Mouse (Mus musculus) cerebellum, adult 2 months (tissue): ENCODE measurements around the gene Arid5b.

Source experiments
- CTCF ChIP-seq: fragments of 200-500 bp; IDR thresholded peaks from 2 replicates; pipeline ENCODE4 v1.5.1; 2011; ENCODE audit warnings: low read depth, mild to moderate bottlenecking, control low read depth, low read length, moderate library complexity, borderline replicate concordance; ENCODE audit not compliant: insufficient read depth
- POLR2A ChIP-seq: fragments of 200-500 bp; IDR thresholded peaks from 2 replicates; pipeline ENCODE4 v1.6.1; 2011; ENCODE audit warnings: low read length, control low read depth, borderline replicate concordance; ENCODE audit not compliant: insufficient read depth

GRCm38 (mm10) chr10:68057841-68058240 lies 220.7 kb downstream of the Arid5b start:
- TF ChIP-seq CTCF (no peak), POLR2A (no peak)
